Mouse (Mus musculus) intestine, postnatal 0 days (tissue): ENCODE measurements at regions not wholly inside any gene's neighbourhood (a gene's known extent, or its start where the extent isn't known, plus 50 kb on each side); places are given as distances from the start of the nearest gene placed in this dataset.

ENCODE experiments used
- ATAC-seq: fragments of 200-750 bp; cut with Nextera tagmentation; 2 replicates; pipeline ENCODE4 v1.8.0; 2017; ENCODE audit warnings: mild to moderate bottlenecking, moderate TSS enrichment, moderate library complexity
- H3K27ac ChIP-seq: fragments of 300-500 bp; sonication (generic); 2 replicates; pipeline ENCODE4 v1.5.1; 2014; ENCODE audit warnings: mild to moderate bottlenecking, low read depth, low read length, moderate library complexity
- H3K27me3 ChIP-seq: fragments of 300-500 bp; sonication (generic); replicated peaks from 2 replicates; pipeline ENCODE4 v1.6.1; 2014; ENCODE audit warnings: low read length, mixed read lengths; ENCODE audit not compliant: control insufficient read depth, insufficient read depth
- H3K36me3 ChIP-seq: fragments of 300-500 bp; sonication (generic); 2 replicates; pipeline ENCODE4 v1.6.1; 2014; ENCODE audit warnings: mild to moderate bottlenecking, moderate library complexity; ENCODE audit not compliant: control insufficient read depth, insufficient read depth
- H3K4me1 ChIP-seq: fragments of 300-500 bp; sonication (generic); replicated peaks from 2 replicates; pipeline ENCODE4 v1.6.1; 2014; ENCODE audit warnings: antibody characterized with exemption, low read length, mixed read lengths; ENCODE audit not compliant: control insufficient read depth, insufficient read depth
- H3K4me2 ChIP-seq: fragments of 300-500 bp; sonication (generic); replicated peaks from 2 replicates; pipeline ENCODE4 v1.6.1; 2014; ENCODE audit warnings: low read depth, mild to moderate bottlenecking, moderate library complexity
- H3K4me3 ChIP-seq: fragments of 300-500 bp; sonication (generic); 2 replicates; pipeline ENCODE4 v1.5.1; 2014; ENCODE audit warnings: low read depth, low read length
- H3K9ac ChIP-seq: fragments of 300-500 bp; sonication (generic); 2 replicates; pipeline ENCODE4 v1.6.1; 2014; ENCODE audit warnings: mild to moderate bottlenecking, low read depth, low read length
- H3K9me3 ChIP-seq: fragments of 300-500 bp; sonication (generic); 2 replicates; pipeline ENCODE4 v1.6.1; 2016; ENCODE audit warnings: mixed run types; ENCODE audit not compliant: control insufficient read depth
- CTCF ChIP-seq: sonication (generic); IDR thresholded peaks from 2 replicates; pipeline ENCODE4 v1.5.1; 2016; ENCODE audit warnings: low read depth, mild to moderate bottlenecking, control low read depth, antibody characterized with exemption, moderate library complexity
- WGBS: fragments of 180-500 bp; shearing (Covaris S2); extraction: QIAGEN DNeasy Blood & Tissue Kit; methylation state at CpG from one replicate; pipeline ENCODE4 v1.1.7; 2014; 5-methylcytosine and 5-hydroxymethylcytosine counted together

DNA sequence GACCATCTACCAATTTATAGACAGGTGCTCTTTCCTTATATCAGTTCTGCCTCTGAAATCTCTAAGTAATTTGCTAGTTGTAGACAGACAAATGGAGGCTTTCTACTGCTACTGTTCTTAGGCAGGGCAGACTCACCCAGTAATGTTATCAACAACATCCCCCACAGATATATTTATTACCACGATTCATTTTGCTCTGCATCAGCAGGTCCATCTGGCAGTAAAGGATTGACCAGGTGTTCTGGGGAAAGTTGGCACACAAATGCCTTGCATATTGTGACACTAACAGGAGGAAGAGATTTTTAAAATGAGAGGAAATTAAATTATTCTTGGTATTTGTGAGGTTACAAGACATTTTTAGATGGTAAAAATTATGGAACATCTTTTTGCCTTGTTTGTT is 627.3 kb upstream of the Tmprss15 start:
- H3K36me3 ChIP-seq, result no peaks in the 10 kb centered on the region

DNA sequence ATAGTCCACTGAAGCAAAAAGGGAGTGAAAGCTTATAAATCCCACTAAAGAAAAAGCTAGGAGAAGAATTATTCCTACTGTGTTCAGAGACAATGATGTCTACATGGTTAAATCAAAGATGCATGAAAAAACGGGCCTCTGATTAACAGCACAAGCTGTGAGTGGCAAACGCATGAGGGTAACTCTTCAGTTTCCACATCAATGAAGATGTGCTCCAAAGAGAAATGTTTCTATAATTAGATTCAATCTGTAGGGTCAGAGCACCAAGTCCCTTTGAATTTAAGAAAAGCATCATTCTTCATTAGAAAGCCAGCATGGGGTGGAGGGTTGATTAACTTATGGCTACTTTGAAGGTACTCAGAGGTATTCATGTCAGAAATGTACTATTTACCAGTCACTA is 601.5 kb upstream of the Tmprss15 start:
- no peak overlapping the region for H3K9ac ChIP-seq
- ATAC-seq, result no peak
- H3K27me3 ChIP-seq, result no peaks in the 10 kb centered on the region
- H3K4me2 ChIP-seq, result no peak overlapping the region
- no peaks in the 10 kb centered on the region for H3K9me3 ChIP-seq
- no peak overlapping the region for H3K27ac ChIP-seq
- no peak overlapping the region for H3K4me3 ChIP-seq
- TF ChIP-seq CTCF, result no peak
- no peaks in the 10 kb centered on the region for H3K36me3 ChIP-seq
- WGBS, result 79% methylated on average over 2 of the region's 2 CpGs
- H3K4me1 ChIP-seq, result no peaks in the 10 kb centered on the region

More for the DNA sequence above, 627.3 kb upstream of the Tmprss15 start:
- Histone ChIP-seq H3K4me3 (no peak overlapping the region), H3K27ac (no peak overlapping the region), H3K9me3 (no peaks in the 10 kb centered on the region), H3K4me2 (no peak overlapping the region), H3K9ac (no peak overlapping the region), H3K4me1 (no peaks in the 10 kb centered on the region), H3K27me3 (no peaks in the 10 kb centered on the region)
- 68% methylated on average over 1 of the region's 1 CpGs for WGBS
- no peak for TF ChIP-seq CTCF
- ATAC-seq, result no peak

GRCm38 (mm10) chr16:79651162-79651741 is 560.4 kb upstream of the Tmprss15 start:
- no peak overlapping the region for H3K4me2 ChIP-seq
- no peak for TF ChIP-seq CTCF
- H3K27ac ChIP-seq, result no peak overlapping the region
- 79% methylated on average over 6 of the region's 6 CpGs for WGBS
- H3K4me3 ChIP-seq, result no peak overlapping the region
- H3K4me1 ChIP-seq, result no peaks in the 10 kb centered on the region
- ATAC-seq, result no peak
- no peaks in the 10 kb centered on the region for H3K27me3 ChIP-seq
- H3K9me3 ChIP-seq, result no peaks in the 10 kb centered on the region
- no peak overlapping the region for H3K9ac ChIP-seq
- no peaks in the 10 kb centered on the region for H3K36me3 ChIP-seq

- Histone ChIP-seq H3K4me1 (no peaks in the 10 kb centered on the region), H3K9me3 (no peaks in the 10 kb centered on the region), H3K27ac (no peak overlapping the region), H3K4me3 (no peak overlapping the region), H3K27me3 (no peaks in the 10 kb centered on the region), H3K36me3 (no peaks in the 10 kb centered on the region), H3K4me2 (no peak overlapping the region), H3K9ac (no peak overlapping the region)
- 78% methylated on average over 3 of the region's 3 CpGs for WGBS
- ATAC-seq, result no peak
- no peak for TF ChIP-seq CTCF
Measured at GRCm38 (mm10) chr16:79640898-79641297, 550.0 kb upstream of the Tmprss15 start.

GRCm38 (mm10) chr16:79627139-79627538 is 536.2 kb upstream of the Tmprss15 start:
- ATAC-seq, result no peak
- no peak overlapping the region for H3K4me3 ChIP-seq
- no peaks in the 10 kb centered on the region for H3K27me3 ChIP-seq
- no peak for TF ChIP-seq CTCF
- no peaks in the 10 kb centered on the region for H3K9me3 ChIP-seq
- WGBS, result 73% methylated on average over 1 of the region's 1 CpGs
- no peaks in the 10 kb centered on the region for H3K4me1 ChIP-seq
- H3K4me2 ChIP-seq, result no peak overlapping the region
- H3K36me3 ChIP-seq, result no peaks in the 10 kb centered on the region
- H3K27ac ChIP-seq, result no peak overlapping the region
- H3K9ac ChIP-seq, result no peak overlapping the region

DNA sequence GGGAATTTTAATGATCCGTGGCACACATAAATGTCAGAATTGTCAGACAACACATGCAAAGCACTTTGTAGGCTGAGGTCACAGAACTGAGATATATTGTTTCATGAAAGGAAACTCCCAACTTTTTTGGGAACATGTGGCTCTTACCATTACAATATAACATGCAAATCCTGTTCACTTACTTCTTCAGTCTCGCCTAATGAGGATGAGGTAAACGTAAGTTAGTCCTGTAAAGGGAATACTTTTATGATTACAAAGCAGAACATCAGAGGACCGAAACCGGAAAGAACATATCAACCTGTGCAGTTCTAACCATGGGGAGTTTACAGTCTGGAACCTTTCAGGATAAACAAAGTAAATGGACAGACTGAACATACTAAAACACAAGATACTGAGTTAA is 520.1 kb upstream of the Tmprss15 start:
- Histone ChIP-seq H3K4me3 (no peak overlapping the region), H3K4me2 (no peak overlapping the region), H3K4me1 (no peaks in the 10 kb centered on the region), H3K9me3 (no peaks in the 10 kb centered on the region), H3K27ac (no peak overlapping the region), H3K27me3 (no peaks in the 10 kb centered on the region), H3K9ac (no peak overlapping the region), H3K36me3 (no peaks in the 10 kb centered on the region)
- no peak for TF ChIP-seq CTCF
- ATAC-seq, result no peak
- 78% methylated on average over 5 of the region's 5 CpGs for WGBS

DNA sequence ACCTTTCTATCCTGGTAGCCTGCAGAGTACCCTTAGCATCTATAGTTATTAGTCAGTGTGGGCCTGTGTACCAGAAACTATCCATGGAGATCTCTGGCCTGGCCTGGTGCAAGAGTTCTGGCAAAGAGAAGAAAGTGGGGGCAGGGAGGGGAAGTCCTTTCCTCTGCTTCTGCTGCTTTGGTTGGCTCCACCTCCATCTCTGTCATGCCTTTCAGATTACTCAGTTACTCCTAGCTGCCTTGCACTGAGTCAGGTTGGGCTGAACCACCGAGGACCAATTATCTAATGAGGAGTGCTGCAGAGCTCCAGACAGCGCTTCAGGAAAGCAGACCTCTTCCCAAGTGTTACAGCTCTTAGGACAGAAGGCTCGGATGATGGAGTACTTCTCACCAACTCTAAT is 500.0 kb upstream of the Tmprss15 start:
- Histone ChIP-seq H3K27me3 (no peaks in the 10 kb centered on the region), H3K27ac (no peak overlapping the region), H3K9me3 (no peaks in the 10 kb centered on the region), H3K4me3 (no peak overlapping the region), H3K36me3 (no peaks in the 10 kb centered on the region), H3K4me1 (no peaks in the 10 kb centered on the region), H3K4me2 (no peak overlapping the region), H3K9ac (no peak overlapping the region)
- no peak for TF ChIP-seq CTCF
- no peak for ATAC-seq
- WGBS, result 67% methylated on average over 3 of the region's 3 CpGs
